Mouse (Mus musculus) liver, postnatal 0 days (tissue): ENCODE results near the gene She.

ENCODE experiments used
- CTCF ChIP-seq: sonication (generic); IDR thresholded peaks from 2 replicates; pipeline ENCODE4 v1.5.1; 2016; ENCODE audit warnings: antibody characterized with exemption, low read depth
- EP300 ChIP-seq: IDR thresholded peaks from 2 replicates; pipeline ENCODE4 v1.6.1; 2016; ENCODE audit warnings: antibody characterized with exemption, low read depth, mild to moderate bottlenecking

GRCm38 (mm10) chr3:89858888-89859287 is 27.7 kb downstream of the She start:
- no peak for TF ChIP-seq CTCF
- TF ChIP-seq EP300: no peak
